Mouse (Mus musculus) spleen, adult 2 months (tissue): ENCODE results near the gene 1110012L19Rik.
"Not testable (repeated sequence)": the region's sequence is repeated elsewhere in the genome, so short reads cannot be mapped to it uniquely, and the experiment has no call there.

Experiments
- CTCF ChIP-seq: fragments of 200-500 bp; IDR thresholded peaks from 2 replicates; pipeline ENCODE4 v1.5.1; 2011; ENCODE audit warnings: mild to moderate bottlenecking, inconsistent platforms; ENCODE audit not compliant: insufficient read depth, insufficient read length, insufficient replicate concordance; ENCODE audit errors: extremely low read depth
- POLR2A ChIP-seq: fragments of 200-500 bp; IDR thresholded peaks from 2 replicates; pipeline ENCODE4 v1.6.1; 2011; ENCODE audit warnings: low read depth, low read length, inconsistent platforms

DNA sequence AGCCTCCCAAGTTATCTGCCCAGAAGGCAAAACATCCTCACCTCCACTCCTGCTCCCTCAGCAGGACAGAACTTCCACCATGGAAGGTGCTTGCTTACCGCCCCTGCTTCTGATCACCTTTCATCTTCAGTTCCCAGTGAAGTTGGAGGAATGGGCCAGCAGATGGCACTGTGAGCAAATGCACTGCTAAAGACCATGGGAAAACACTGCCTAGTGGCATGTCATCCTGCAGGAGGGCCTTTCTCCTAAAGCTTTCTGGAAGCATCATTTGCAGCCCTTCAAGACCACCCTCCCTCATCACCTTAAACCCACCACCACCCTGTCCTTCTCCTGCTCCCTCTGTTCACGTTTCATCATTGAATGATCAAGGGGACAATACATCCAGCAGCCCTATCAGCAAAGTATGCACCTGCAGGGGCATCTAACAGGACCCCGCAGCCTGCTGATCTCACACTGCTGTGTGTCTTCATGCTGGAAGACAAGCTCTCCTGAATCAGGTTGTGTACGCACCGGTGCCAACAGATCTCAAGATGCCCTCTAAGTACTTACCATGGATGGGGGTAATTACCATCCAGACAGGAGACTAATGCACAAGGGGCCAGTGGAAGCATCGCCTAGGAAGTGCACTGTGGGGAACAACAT is 11.1 kb upstream of the 1110012L19Rik start:
- TF ChIP-seq CTCF, POLR2A: not testable (repeated sequence)
